Mouse (Mus musculus) CH12.LX (cell line): ENCODE measurements around the gene Slc12a7. TPM values are rescaled to one million over a fixed set of nuclear protein-coding genes. Genes with fewer than 3 reads are reported as not detected.

Experiments
- DNase-seq: peaks from one replicate; pipeline ENCODE4 v3.0.0-alpha.2; 2013; ENCODE audit errors: extremely low read depth
- H3K27ac ChIP-seq: 2 replicates; pipeline ENCODE4 v1.5.1; 2012; ENCODE audit warnings: low read depth, mild to moderate bottlenecking, control low read depth, moderate library complexity; ENCODE audit not compliant: insufficient read depth
- H3K27me3 ChIP-seq: replicated peaks from 2 replicates; pipeline ENCODE3; 2012; ENCODE audit warnings: inconsistent platforms
- H3K36me3 ChIP-seq, 2 experiments: replicated peaks in 1 of 2; 2 replicates each; pipeline versions ENCODE3 to v1.6.1; 2012; ENCODE audit warnings: inconsistent platforms in 1 of 2, low read length in 1 of 2, mild to moderate bottlenecking in 1 of 2, mixed read lengths in 1 of 2, moderate library complexity in 1 of 2; ENCODE audit not compliant: control insufficient read depth in 1 of 2, insufficient read depth in 1 of 2
- H3K4me1 ChIP-seq, 2 experiments: 2 replicates each; pipeline ENCODE4 v1.6.1; 2012; ENCODE audit warnings: inconsistent platforms in 1 of 2, moderate library complexity in 1 of 2; ENCODE audit not compliant: insufficient read depth in 2 of 2, control insufficient read depth in 1 of 2
- H3K4me2 ChIP-seq: 2 replicates; pipeline ENCODE4 v1.6.1; 2012; ENCODE audit warnings: low read depth, mild to moderate bottlenecking, control low read depth; ENCODE audit not compliant: poor library complexity, insufficient read depth, severe bottlenecking
- H3K4me3 ChIP-seq, 3 experiments: fragments of 150-350 bp in 1 of 3; sonication (generic) in 1 of 3; replicated peaks in 1 of 3; 2 replicates each; pipeline versions ENCODE3 to v1.5.1; 2011 to 2012; ENCODE audit warnings: low read depth in 2 of 3, low read length in 2 of 3, mild to moderate bottlenecking in 2 of 3, moderate library complexity in 2 of 3, control low read depth in 1 of 3, improper control_type of control experiment in 1 of 3, inconsistent platforms in 1 of 3, mixed read lengths in 1 of 3; ENCODE audit not compliant: poor library complexity in 1 of 3
- H3K79me2 ChIP-seq: replicated peaks from 2 replicates; pipeline ENCODE4 v1.6.1; 2012; ENCODE audit warnings: mild to moderate bottlenecking, moderate library complexity; ENCODE audit not compliant: control insufficient read depth, poor library complexity, insufficient read depth, severe bottlenecking; ENCODE audit errors: extremely low read depth
- H3K9ac ChIP-seq: 2 replicates; pipeline ENCODE4 v1.6.1; 2012; ENCODE audit warnings: low read depth, mild to moderate bottlenecking, control low read depth, moderate library complexity; ENCODE audit not compliant: insufficient read depth
- H3K9me3 ChIP-seq: replicated peaks from 2 replicates; pipeline ENCODE3; 2012; ENCODE audit warnings: low read length, inconsistent platforms, mixed read lengths
- BHLHE40 ChIP-seq: IDR thresholded peaks from 2 replicates; pipeline ENCODE4 v1.6.1; 2011; ENCODE audit warnings: mild to moderate bottlenecking, low read depth, low read length, improper control_type of control experiment
- CHD2 ChIP-seq: IDR thresholded peaks from 2 replicates; pipeline ENCODE4 v1.6.1; 2011; ENCODE audit warnings: low read length, improper control_type of control experiment
- ELF1 ChIP-seq: IDR thresholded peaks from 2 replicates; pipeline ENCODE4 v1.6.1; 2014; ENCODE audit warnings: low read depth, mild to moderate bottlenecking, inconsistent platforms, low read length, improper control_type of control experiment
- ETS1 ChIP-seq: conservative IDR thresholded peaks from 2 replicates; pipeline ENCODE4 v1.6.1; 2012; ENCODE audit warnings: low read depth, mild to moderate bottlenecking, inconsistent platforms, low read length, improper control_type of control experiment, moderate library complexity
- GABPA ChIP-seq: IDR thresholded peaks from 2 replicates; pipeline ENCODE4 v1.6.1; 2012; ENCODE audit warnings: low read depth, low read length, improper control_type of control experiment, inconsistent platforms; ENCODE audit not compliant: insufficient replicate concordance
- HCFC1 ChIP-seq: IDR thresholded peaks from 2 replicates; pipeline ENCODE4 v1.6.1; 2012; ENCODE audit warnings: low read depth, mild to moderate bottlenecking, inconsistent platforms, low read length, improper control_type of control experiment
- KAT2A ChIP-seq: IDR thresholded peaks from 2 replicates; pipeline ENCODE4 v1.6.1; 2012; ENCODE audit warnings: low read length, improper control_type of control experiment, inconsistent platforms; ENCODE audit not compliant: insufficient replicate concordance
- MAX ChIP-seq: IDR thresholded peaks from 2 replicates; pipeline ENCODE4 v1.6.1; 2011; ENCODE audit warnings: low read length, improper control_type of control experiment
- NELFE ChIP-seq: IDR thresholded peaks from 2 replicates; pipeline ENCODE4 v1.6.1; 2011; ENCODE audit warnings: low read depth, low read length, improper control_type of control experiment
- PAX5 ChIP-seq: IDR thresholded peaks from 2 replicates; pipeline ENCODE4 v1.6.1; 2012; ENCODE audit warnings: low read length, inconsistent platforms, mixed read lengths
- POLR2AphosphoS2 ChIP-seq: IDR thresholded peaks from 2 replicates; pipeline ENCODE4 v1.6.1; 2011; ENCODE audit warnings: low read depth, low read length, improper control_type of control experiment
- RAD21 ChIP-seq: IDR thresholded peaks from 2 replicates; pipeline ENCODE4 v1.6.1; 2011; ENCODE audit warnings: low read depth, mild to moderate bottlenecking, low read length, improper control_type of control experiment, moderate library complexity
- SMC3 ChIP-seq: IDR thresholded peaks from 2 replicates; pipeline ENCODE4 v1.6.1; 2011; ENCODE audit warnings: low read depth, low read length, improper control_type of control experiment
- TBP ChIP-seq: conservative IDR thresholded peaks from 2 replicates; pipeline ENCODE4 v1.6.1; 2011; ENCODE audit warnings: low read depth, low read length, improper control_type of control experiment
- UBTF ChIP-seq: IDR thresholded peaks from 2 replicates; pipeline ENCODE4 v1.6.1; 2012; ENCODE audit warnings: low read depth, mild to moderate bottlenecking, inconsistent platforms, low read length, improper control_type of control experiment, moderate library complexity
- USF1 ChIP-seq: IDR thresholded peaks from 2 replicates; pipeline ENCODE4 v1.6.1; 2014; ENCODE audit warnings: low read depth, mild to moderate bottlenecking, inconsistent platforms, low read length, improper control_type of control experiment
- ZNF384 ChIP-seq: IDR thresholded peaks from 2 replicates; pipeline ENCODE4 v1.6.1; 2012; ENCODE audit warnings: low read depth, low read length, improper control_type of control experiment, inconsistent platforms
- dilution Hi-C: fragments of 300-500 bp; cut with MboI; formaldehyde crosslinking; loops from 2 replicates; pipeline ENCODE4 v1.14.3; 2020; ENCODE audit warnings: low sequenced_read_pairs; ENCODE audit not compliant: extremely low pct_unique_long_range_greater_than_20kb, extremely low pct_ligation_motif_present
- in situ Hi-C: fragments of 300-500 bp; cut with MboI; formaldehyde crosslinking; loops from 3 replicates; pipeline ENCODE4 v1.14.3; 2019; ENCODE audit warnings: low sequenced_read_pairs, low pct_ligation_motif_present, low pct_unique_long_range_greater_than_20kb, mixed read lengths
- polyA plus RNA-seq: library from polyadenylated mRNA; unstranded; fragments of >175 nt; gene quantifications from 2 replicates; pipeline ENCODE4 v1.2.1, GENCODE M21; 2012; ENCODE audit warnings: low read depth; ENCODE audit not compliant: insufficient read length
- total RNA-seq, 2 experiments: library from RNA; depleted of rRNA; stranded (reverse); fragments of 300-350 nt in 1 of 2; fragments of >200 nt in 1 of 2; gene quantifications; 2 replicates each; pipeline ENCODE4 v1.2.3; 2012 to 2014

Gene Slc12a7
- total and polyA plus RNA-seq, 3 experiments: 1.0 to 5.8 (median 2.5) TPM

DNA sequence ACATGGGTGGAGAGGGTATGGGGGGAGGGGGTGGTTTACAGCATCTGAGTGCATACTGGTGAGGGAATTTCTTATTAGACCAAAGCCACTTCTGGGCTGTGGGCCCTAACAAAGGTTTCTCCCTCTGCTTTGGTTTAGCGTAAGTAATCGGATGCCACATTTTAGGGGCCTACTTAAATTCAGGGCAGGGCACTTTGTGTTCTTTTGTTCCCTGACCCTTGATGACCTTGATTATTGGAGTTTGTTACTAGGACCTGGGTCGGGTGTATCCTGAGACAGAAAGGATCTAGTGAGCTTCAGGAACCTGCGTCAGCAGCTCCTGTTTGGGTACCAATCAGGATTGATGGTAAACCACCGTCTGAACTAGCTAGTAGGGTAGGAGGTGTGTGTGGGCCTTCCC, 49.6 kb downstream of the Slc12a7 start:
- in situ Hi-C loops (no loop called here), dilution Hi-C loops (no loop called here)
- Histone ChIP-seq H3K27me3 (no peaks in the 10 kb centered on the region), H3K4me1 (peaks cover 0 to 6% of the 10 kb centered on the region in 2 experiments; a peak in 1 of 4 replicates), H3K27ac (no peak overlapping the region), H3K79me2 (no peaks in the 10 kb centered on the region), H3K4me3 (no peak overlapping the region), H3K36me3 (peaks cover 0 to 10% of the 10 kb centered on the region in 2 experiments), H3K4me2 (no peak overlapping the region), H3K9me3 (no peaks in the 10 kb centered on the region), H3K9ac (no peak overlapping the region)
- no peak for DNase-seq
- TF ChIP-seq POLR2AphosphoS2 (no peak), SMC3 (no peak), BHLHE40 (no peak), CHD2 (no peak)

DNA sequence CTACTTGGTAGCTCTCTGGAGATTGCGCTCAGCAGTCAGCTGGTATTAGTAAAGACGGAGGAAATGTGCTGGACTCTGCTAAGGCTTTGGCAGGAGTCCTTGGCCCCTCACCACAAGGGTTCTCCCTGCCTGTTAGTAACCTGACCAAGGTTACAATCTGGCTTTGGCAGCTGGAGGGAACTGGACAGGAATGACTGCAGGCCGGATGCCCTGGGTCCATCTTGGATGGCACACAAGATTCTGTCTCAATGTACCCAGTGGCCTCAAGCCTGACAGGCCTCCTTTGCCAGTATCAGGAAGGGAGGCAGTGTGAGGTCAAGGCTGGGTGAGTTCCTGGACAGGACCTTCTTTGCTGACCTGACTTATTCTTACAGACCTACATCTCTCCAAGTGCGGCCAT, 59.3 kb downstream of the Slc12a7 start:
- no peaks in the 10 kb centered on the region for H3K9me3 ChIP-seq
- no peaks in the 10 kb centered on the region for H3K27me3 ChIP-seq
- in situ Hi-C loops (no loop called here), dilution Hi-C loops (no loop called here)
- no peaks in the 10 kb centered on the region for H3K79me2 ChIP-seq
- no peaks in the 10 kb centered on the region for H3K4me1 ChIP-seq
- H3K4me2 ChIP-seq: no peak overlapping the region
- no peak for DNase-seq
- H3K36me3 ChIP-seq: peaks cover 0 to 33% of the 10 kb centered on the region in 2 experiments
- H3K4me3 ChIP-seq: no peak overlapping the region
- H3K9ac ChIP-seq: no peak overlapping the region
- no peak overlapping the region for H3K27ac ChIP-seq
- no peak for TF ChIP-seq ELF1
- no peak for TF ChIP-seq RAD21
- TF ChIP-seq ETS1: no peak
- TF ChIP-seq TBP: no peak
- no peak for TF ChIP-seq NELFE
- TF ChIP-seq HCFC1: no peak
- no peak for TF ChIP-seq USF1
- no peak for TF ChIP-seq PAX5
- no peak for TF ChIP-seq GABPA
- TF ChIP-seq KAT2A: no peak
- TF ChIP-seq ZNF384: no peak
- no peak for TF ChIP-seq MAX
- no peak for TF ChIP-seq UBTF
